Mouse (Mus musculus) lung, postnatal 0 days (tissue): ENCODE measurements around the gene Klf12.

Experiments
- CTCF ChIP-seq: IDR thresholded peaks from 2 replicates; pipeline ENCODE4 v1.5.1; 2016; ENCODE audit warnings: antibody characterized with exemption, mild to moderate bottlenecking
- EP300 ChIP-seq: IDR thresholded peaks from 2 replicates; pipeline ENCODE4 v1.6.1; 2016; ENCODE audit warnings: antibody characterized with exemption, mild to moderate bottlenecking, control low read depth

DNA sequence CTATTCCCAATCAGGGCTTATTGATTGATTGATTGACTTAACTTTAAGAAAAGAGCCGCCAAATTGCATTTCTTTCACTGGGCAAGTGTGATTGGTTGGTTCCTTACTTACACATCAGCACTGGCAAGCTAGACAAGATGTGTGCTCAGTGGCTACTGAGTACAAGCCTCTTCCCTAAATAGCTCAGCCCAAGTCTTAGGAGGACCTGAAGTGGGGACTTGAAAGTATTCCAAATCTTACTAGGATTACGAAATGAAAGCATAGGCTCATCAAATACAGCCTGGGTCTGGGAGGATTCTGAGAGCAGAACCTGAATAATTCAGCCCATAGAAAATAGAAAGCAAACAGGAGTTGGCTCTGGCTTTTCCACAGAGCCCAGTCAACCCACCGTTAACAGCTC lies 303.3 kb downstream of the Klf12 start:
- TF ChIP-seq CTCF (no peak), EP300 (no peak)
